Mouse (Mus musculus) induced T-regulatory cell, adult 2 months (primary cell): ENCODE measurements around the gene H2-Q4.
"Not testable (repeated sequence)": the region's sequence is repeated elsewhere in the genome, so short reads cannot be mapped to it uniquely, and the experiment has no call there.

ENCODE experiments used
- DNase-seq: peaks from one replicate; pipeline ENCODE4 v3.0.0-alpha.2; 2012; ENCODE audit warnings: low read depth

Gene H2-Q4

DNA sequence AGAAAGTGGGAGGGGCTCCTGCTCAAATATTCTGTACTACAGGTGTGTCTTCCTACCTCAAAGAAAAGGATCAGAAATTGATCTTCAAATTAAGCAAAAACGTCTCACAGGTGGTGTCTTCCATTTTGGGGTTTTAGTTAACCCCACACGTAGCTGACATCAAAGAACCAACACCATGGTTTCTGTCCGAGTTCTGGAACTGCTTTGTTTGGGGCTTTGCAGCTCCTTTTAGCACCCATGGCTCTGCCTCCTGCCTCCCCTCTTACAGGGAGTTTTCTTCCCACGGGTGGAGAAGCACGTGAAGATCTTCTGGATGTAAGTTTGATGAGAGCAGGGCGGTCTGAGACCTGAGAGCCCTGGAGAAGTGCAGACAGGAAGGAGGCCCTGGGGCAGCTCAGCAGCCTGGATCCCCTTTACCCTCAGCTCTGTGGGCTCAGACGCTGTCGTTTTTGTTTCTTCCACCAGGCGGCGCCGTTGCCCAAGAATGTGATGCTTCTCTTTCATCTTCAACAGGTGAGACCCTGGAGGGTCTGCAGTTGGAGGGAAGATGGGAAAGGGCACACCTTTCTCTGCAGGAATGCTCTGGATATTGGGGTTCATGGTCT is 40.9 kb downstream of the H2-Q4 start:
- peak; percentile 94 for DNase-seq

DNA sequence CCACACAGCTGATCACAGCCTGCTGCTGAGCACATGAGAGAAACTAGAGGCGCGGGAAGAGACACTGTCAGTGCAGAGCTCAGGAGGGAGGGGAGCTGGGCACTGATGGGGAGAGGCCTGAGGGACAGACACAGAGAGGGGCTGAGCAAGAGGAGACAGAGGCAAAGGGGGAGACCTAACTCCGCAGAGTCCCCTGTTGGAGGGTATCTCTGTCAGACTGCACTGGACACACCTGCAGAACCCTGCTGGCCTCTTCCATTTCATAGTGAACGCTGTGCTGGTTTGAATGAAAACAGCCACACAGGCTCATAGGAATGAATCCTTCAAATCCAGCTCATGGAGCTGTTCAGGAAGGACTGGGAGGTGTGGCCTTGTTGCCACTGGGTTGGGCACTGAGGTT is 41.9 kb downstream of the H2-Q4 start:
- DNase-seq, result peak; percentile 28

DNA sequence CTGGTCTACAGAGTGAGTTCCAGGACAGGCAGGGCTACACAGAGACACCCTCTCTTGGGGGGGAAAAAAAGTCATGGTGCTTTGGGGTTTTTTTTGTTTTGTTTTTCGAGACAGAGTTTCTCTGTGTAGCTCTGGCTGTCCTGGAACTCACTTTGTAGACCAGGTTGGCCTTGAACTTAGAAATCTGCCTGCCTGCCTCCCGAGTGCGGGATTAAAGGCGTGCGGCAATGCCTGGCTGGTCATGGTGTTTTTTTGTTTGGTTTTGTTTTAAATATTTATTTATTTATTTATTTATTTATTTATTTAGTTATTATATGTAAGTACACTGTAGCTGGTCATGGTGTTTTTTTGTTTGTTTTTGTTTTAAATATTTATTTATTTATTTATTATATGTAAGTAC is 42.9 kb downstream of the H2-Q4 start:
- DNase-seq, result peak; percentile 22

DNA sequence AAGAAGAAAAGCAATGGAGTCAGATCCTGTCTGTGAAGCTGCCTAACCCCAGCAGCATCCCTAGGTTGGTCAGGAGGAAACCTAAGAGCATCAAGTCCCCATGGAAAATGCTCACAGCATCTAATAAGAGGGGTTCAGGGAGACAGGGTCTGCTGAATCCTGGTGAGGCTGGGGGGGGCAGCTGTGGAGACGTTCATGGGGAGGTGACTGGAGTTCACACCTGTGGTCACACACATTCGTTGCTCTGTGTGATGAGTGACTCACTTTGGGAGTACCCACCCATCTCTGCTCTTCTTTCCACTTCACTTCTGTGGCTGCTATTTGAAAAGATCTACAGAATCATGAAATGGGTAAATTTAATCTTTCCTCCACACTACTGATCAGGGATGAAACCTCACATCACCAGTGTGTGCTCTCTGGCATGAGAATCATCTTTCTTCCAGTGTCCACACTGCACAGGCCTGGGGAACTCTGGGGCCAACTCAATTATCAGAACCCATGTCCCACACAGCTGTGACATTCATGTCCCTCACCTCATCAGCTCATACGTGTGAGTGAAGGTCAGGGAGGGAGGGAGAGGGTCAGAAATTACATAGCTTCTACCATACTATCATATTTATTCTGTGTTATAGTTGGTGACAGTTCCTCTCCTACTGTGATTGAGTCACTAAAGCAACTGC is 43.9 kb downstream of the H2-Q4 start:
- peak; percentile 80 for DNase-seq

DNA sequence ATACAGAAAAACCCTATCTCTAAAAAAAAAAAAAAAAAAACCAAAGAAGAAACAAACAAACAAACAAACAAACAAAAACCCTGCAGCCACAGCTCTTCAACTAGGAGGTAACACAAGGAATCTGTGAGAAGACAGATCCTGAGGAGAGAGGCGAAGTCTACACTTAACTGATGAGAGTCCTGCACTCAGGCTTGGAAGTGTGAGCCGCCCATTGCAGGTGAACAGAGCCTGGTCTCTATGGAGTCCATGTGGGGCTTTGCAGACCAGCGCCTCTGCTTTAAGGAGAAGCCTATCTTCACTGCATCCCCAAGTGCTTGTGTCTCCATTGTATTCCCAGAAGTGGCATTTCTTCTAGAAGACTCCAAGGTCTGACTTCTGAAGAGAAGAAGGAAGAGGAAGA is 44.7 kb downstream of the H2-Q4 start:
- DNase-seq, result peak; percentile 73

DNA sequence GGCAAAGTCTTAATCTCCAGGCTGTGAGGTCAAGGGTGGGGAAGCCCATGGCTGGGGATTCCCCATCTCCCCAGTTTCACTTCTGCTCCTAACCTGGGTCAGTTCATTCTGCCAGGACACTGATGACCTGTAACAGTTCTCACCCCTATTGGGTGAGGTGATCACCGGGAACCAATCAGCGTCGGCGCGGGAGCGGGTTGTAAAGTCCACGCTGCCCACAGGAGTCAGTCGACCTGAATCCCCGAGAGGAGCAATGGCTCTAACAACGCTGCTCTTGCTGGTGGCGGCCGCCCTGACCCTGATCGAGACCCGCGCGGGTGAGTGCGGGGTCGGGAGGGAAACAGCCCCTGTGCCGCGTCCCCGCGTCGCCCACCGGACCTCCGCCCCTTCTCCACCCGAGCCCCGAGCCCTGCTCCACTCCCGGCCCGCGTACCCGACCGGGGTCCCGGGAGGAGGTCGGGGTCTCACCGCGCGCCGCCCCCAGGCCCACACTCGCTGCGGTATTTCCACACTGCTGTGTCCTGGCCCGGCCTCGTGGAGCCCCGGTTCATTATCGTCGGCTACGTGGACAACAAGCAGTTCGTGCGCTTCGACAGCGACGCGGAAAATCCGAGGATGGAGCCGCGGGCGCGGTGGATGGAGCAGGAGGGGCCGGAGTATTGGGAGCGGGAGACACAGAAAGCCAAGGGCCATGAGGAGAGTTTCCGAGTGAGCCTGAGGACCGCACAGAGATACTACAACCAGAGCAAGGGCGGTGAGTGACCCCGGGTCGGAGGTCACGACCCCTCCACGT is 45.4 kb downstream of the H2-Q4 start, which contains the start of gene H2-Q6:
Gene H2-Q6, plus strand, starts transcription at position 227 of the 793 bp plus-strand sequence.
- DNase-seq, result peak; percentile 96

DNA sequence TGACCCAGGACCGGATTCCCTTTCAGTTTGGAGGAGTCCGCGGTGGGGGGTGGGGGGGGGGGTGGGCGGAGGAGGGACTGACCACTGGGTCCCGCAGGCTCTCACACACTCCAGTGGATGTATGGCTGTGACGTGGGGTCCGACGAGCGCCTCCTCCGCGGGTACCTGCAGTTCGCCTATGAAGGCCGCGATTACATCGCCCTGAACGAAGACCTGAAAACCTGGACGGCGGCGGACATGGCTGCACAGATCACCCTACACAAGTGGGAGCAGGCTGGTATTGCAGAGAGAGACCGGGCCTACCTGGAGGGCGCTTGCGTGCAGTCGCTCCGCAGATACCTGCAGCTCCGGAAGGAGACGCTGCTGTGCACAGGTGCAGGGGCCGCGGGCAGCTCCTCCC is 46.1 kb downstream of the H2-Q4 start:
- DNase-seq, result peak; percentile 79

DNA sequence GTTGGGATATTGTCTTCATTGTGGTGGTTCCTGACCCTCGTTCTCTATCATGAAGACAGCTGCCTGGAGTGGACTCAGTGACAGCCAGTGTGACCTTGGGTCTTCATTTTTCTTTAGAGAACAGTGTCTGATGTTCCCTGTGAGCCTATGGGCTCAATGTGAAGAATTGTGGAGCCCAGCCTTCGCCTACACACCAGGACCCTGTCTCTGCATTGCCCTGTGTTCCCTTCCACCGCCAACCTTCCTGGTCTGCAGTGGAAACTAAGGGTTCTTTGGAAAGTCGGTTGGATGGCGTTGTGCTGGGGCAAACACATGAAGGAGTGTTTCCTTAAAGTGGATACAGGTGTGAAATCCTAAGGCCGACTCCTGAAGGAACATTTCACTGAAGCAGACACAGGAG is 49.5 kb downstream of the H2-Q4 start:
- DNase-seq, result not testable (repeated sequence)

DNA sequence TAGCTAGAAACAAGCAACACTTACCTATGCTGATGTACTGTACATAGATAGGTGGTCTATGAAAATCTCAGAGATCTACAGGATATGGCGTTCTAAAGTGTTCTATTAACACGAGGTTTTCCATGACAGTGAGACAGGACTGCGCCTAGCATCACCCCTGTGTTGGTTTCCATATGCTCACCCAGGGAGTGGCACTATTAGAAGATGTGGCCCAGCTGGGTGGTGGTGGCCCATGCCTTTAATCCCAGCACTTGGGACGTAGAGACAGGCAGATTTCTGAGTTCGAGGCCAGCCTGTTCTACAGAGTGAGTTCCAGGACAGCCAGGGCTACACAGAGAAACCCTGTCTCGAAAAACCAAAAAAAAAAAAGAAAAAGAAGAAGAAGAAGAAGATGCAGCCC is 51.3 kb downstream of the H2-Q4 start:
- DNase-seq, result not testable (repeated sequence)

DNA sequence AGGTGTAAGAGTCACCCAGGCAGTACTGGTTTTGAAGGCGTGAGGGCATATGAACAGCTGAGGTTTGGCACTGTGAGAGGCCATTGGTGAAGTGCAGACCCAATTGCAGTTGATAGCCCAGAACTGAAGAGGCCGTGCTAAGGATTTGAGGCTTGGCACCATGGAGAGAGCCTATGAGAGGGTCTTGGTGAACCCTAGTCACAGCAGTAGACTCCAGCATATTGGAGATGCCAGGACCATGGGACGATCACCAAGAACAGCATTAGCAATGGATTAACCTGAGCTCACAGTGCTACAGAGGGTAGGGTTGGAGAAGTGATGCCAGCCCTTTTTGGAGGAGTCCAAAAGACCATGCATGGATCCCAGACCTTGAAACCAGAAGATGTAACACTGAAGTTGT is 52.8 kb downstream of the H2-Q4 start:
- not testable (repeated sequence) for DNase-seq

DNA sequence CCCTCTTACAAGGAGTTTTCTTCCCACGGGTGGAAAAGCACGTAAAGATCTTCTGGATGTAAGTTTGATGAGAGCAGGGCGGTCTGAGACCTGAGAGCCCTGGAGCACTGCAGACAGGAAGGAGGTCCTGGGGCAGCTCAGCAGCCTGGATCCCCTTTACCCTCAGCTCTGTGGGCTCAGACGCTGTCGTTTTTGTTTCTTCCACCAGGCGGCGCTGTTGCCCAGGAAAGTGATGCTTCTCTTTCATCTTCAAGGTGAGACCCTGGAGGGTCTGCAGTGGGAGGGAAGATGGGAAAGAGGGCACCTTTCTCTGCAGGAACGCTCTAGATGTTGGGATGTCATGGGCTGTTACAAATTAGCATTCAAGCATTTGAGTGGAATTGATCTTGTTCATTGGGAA is 55.4 kb downstream of the H2-Q4 start:
- peak; percentile 94 for DNase-seq
